Mouse (Mus musculus) lung, adult 2 months (tissue): ENCODE data around the gene Atp2c2. TPM values are rescaled to one million over a fixed set of nuclear protein-coding genes. Genes with fewer than 3 reads are reported as not detected.

ENCODE experiments used
- DNase-seq: peaks from one replicate; pipeline ENCODE4 v3.0.0; 2022
- H3K4me1 ChIP-seq: fragments of 200-500 bp; 2 replicates; pipeline ENCODE4 v1.6.1; 2011; ENCODE audit warnings: low read length; ENCODE audit not compliant: control insufficient read depth, insufficient read depth
- H3K4me3 ChIP-seq: fragments of 200-500 bp; replicated peaks from 2 replicates; pipeline ENCODE3; 2011; ENCODE audit warnings: low read depth, mild to moderate bottlenecking, control low read depth, low read length; ENCODE audit errors: extremely low read depth
- CTCF ChIP-seq: fragments of 200-500 bp; IDR thresholded peaks from 2 replicates; pipeline ENCODE4 v1.5.1; 2011; ENCODE audit warnings: mild to moderate bottlenecking, low read length, control low read depth; ENCODE audit not compliant: insufficient read depth
- POLR2A ChIP-seq: fragments of 200-500 bp; IDR thresholded peaks from 2 replicates; pipeline ENCODE4 v1.6.1; 2011; ENCODE audit warnings: low read depth, mild to moderate bottlenecking, control low read depth, low read length, borderline replicate concordance; ENCODE audit errors: extremely low read depth
- WGBS: fragments of 180-500 bp; shearing (Covaris S2); methylation state at CpG from one replicate; pipeline ENCODE4 v1.1.7; 2018; 5-methylcytosine and 5-hydroxymethylcytosine counted together
- polyA plus RNA-seq: library from polyadenylated mRNA; depleted of rRNA; stranded (reverse); fragments of >200 nt; gene quantifications from 2 replicates; pipeline ENCODE4 v1.2.3, GENCODE M21; 2012

Gene Atp2c2
- polyA plus RNA-seq, 1 experiment: 7.2 TPM

DNA sequence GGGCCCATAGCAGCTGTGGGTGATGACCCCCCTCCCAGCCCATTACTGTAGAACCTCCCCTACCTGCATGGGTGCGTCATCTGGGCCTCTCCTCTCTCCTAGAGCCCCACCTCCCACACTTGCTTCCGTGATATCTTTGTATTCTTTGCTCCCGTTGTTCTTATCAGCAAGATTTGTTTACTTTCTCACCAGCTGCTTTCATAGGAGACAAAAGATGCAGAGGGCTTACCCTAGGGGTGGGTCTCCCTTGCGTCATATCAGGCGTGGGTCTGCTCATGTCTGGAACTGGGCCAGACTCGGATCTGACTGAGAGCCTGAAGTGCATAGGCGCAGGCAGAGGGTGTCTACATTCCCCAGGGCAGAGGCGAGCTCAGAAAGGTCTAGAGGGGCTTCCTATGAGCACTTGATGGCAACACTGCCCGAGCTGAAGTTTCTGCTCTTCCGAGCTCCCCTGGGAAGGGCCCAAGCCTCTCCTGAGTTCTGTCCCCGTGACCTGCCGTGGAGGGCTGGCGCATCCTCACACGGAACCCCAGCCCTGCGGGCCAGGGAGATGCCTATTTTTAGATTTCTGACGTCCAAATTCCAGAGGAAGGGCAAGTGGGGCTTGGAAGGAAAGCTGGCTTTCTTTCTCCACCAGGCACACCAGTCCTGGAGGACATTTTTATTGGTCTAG lies 29.3 kb upstream of the Atp2c2 start:
- Histone ChIP-seq H3K4me1 (peaks cover 12% of the 10 kb centered on the region; the same call in 1 of the 2 replicates), H3K4me3 (peak overlapping the region; percentile 7)
- DNase-seq: peak; percentile 63
- peak; percentile 56; the same call in 1 of the 2 replicates for TF ChIP-seq POLR2A
- TF ChIP-seq CTCF: no peak
- WGBS: 13% methylated on average over 16 of the region's 16 CpGs

DNA sequence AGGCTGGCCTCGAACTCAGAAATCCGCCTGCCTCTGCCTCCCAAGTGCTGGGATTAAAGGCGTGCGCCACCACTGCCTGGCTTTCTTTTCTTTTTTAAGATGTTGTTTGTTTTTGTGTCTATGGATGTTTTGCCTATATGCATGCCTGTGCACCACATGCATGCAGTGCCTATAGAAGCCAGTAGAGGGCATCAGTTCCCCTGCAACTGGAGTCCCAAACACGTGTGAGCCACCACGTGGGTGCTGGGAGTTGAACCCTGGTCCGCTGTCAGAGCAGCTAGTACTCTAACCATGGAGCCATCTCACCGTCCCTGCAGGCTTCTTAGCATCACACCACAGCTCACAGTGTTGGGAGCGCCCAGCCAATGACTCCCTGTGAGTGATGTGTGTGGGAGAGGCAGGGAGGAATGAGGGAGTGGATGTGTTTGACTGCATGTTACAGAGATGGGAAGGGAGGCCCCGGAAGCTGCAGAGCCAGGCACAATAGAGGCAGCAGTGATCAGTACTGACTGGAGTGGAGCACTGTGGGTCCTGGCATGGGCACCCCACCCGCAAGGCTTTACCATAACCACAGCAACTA lies 25.7 kb upstream of the Atp2c2 start:
- peaks cover 6% of the 10 kb centered on the region; the same call in 1 of the 2 replicates for H3K4me1 ChIP-seq
- TF ChIP-seq POLR2A (no peak), CTCF (0 out of 2 replicates have a peak, but pooled peaks have one; percentile 26)
- 84% methylated on average over 11 of the region's 11 CpGs for WGBS
- no peak for DNase-seq
- H3K4me3 ChIP-seq: no peak overlapping the region

DNA sequence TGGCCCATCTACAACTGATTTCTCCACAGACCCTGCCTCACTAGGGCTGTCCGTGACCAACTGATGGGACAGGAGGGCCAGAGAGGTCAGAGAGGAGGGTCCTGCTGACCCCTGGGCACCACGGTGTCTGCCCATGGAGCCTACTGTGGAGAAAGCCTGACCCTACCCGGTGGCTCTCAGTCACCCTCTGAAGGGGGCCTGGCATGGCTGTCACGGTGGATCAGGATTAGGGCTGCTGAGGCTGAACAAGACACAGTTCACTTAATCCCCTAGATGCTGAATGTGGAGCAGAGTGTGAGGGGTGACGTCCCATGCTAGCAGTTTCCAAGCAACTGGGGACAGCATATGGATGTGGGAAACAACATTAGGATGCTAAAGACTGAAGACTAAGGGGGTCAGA lies 24.4 kb upstream of the Atp2c2 start:
- H3K4me3 ChIP-seq: no peak overlapping the region
- H3K4me1 ChIP-seq: peaks cover 4% of the 10 kb centered on the region; the same call in 1 of the 2 replicates
- 80% methylated on average over 5 of the region's 5 CpGs for WGBS
- DNase-seq: no peak
- no peak for TF ChIP-seq POLR2A

DNA sequence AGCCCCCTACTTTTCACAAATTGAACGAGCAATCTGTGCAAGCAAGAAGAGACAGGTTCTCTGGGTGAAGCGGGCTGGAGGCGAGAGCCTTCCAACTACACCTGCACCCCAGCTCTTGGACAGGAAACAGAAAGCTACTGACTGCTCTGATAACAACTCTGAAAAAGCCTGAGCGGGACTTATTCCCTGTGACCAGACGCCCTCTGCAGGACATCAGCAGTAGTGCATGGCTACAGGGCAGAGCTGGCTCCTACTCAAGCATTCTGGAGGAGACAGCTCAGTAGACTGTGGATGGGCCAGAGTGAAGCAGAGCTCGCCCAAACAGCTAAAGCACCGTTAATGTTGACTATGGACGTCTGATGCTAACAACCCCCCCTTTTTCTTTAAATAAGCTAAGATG lies 23.4 kb upstream of the Atp2c2 start:
- DNase-seq: peak; percentile 86
- no peaks in the 10 kb centered on the region for H3K4me1 ChIP-seq
- TF ChIP-seq CTCF (peak; percentile 99), POLR2A (no peak)
- H3K4me3 ChIP-seq: no peak overlapping the region
- WGBS: 8% methylated on average over 8 of the region's 8 CpGs

DNA sequence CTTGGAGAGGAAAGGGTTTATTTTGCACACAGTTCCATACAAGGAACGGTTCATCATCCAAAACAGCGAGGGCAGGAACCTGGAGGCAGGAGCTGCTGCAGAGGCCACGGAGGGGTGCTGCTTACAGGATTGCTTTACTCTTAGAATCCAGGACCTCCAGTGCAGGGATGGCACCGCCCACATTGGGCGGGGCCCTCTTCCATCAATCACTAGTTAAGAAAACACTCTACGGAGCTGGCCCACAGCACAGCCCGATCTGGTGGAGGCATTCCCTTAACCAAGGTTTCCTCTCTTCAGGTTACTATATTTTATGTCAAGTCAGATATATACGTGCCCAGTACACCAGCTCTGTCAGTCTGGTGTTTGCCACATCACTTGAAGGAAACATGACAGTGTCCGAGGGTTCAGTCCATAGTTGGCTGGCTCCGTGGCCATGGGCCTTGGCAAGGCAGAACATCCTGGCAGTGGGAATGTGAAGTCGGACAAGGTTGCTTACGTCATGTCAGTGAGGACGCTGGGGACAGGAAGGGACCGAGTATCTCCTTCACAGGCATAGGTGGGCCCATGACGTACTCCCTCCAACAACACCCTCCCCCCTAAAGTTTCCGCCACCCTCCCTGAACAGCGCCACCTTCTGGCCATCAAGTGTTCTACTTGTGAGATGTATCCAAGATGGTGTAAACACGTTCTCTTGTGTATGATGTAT lies 21.5 kb upstream of the Atp2c2 start:
- no peaks in the 10 kb centered on the region for H3K4me1 ChIP-seq
- DNase-seq: no peak
- WGBS: 12% methylated on average over 18 of the region's 18 CpGs
- H3K4me3 ChIP-seq: peak overlapping the region; percentile 33
- peak; percentile 10; the same call in 1 of the 2 replicates for TF ChIP-seq POLR2A
- TF ChIP-seq CTCF: peak; percentile 58

DNA sequence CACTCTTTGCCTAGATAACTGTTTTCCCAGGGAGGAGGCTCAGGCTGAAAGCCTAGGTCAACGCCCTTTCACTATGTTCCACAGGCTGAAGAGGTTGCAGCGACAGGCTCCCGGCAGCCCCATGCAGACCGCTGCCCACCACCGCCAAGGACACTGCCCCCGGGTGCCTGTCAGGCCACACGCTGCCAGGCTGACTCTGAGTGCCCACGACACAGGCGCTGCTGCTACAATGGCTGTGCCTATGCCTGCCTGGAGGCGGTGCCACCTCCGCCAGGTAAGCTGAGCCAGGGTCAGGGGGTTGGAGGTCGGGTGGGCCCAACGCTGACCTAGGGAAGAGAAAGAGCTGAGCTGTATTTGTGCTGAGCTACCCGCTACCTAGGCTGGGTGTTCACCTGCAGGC lies 20.6 kb upstream of the Atp2c2 start:
- WGBS: 71% methylated on average over 14 of the region's 14 CpGs
- no peak for TF ChIP-seq POLR2A
- no peak for TF ChIP-seq CTCF
- no peaks in the 10 kb centered on the region for H3K4me1 ChIP-seq
- DNase-seq: no peak
- no peak overlapping the region for H3K4me3 ChIP-seq

DNA sequence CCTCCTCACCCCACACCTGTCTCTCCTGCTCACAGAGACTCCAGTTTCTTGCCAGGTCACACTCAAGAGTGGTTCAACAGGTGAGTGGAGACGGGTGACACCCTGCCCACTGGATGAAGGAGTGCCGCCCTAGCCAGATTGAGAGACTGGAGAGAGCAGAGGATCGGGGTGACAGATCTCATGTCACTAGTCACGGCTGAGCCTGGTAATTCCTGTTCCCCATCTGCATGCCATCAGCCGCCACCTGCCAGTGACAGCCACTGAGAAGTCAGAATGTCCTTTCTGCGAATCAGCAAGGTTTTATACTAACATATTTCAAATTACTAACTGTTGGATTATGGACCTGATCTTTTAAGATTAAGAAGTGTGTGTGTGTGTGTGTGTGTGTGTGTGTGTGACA lies 9.2 kb upstream of the Atp2c2 start:
- DNase-seq: no peak
- no peak for TF ChIP-seq CTCF
- no peak for TF ChIP-seq POLR2A
- Histone ChIP-seq H3K4me1 (no peaks in the 10 kb centered on the region), H3K4me3 (no peak overlapping the region)
- 59% methylated on average over 6 of the region's 6 CpGs for WGBS

DNA sequence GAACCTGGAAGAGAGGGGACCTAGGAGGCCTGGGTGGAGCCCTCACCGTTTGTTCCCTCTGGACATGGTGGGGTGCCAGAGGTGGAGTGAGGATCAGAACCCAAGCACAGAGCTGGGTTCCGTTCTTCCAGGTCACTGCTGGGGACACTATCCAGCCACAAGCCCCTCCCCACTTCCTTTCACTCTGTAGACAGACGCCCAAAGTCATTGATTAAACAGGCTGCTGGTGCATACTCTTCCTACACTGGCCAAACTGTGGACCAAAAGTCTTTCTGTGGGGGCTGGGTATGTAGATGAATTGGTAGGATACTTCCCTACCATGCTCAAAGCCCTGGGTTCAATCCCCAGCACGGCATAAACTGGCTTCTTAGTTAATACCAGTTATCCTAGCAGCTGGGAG lies 7.8 kb upstream of the Atp2c2 start:
- no peak for TF ChIP-seq POLR2A
- TF ChIP-seq CTCF: no peak
- no peak overlapping the region for H3K4me3 ChIP-seq
- 68% methylated on average over 4 of the region's 4 CpGs for WGBS
- DNase-seq: no peak
- H3K4me1 ChIP-seq: no peaks in the 10 kb centered on the region

DNA sequence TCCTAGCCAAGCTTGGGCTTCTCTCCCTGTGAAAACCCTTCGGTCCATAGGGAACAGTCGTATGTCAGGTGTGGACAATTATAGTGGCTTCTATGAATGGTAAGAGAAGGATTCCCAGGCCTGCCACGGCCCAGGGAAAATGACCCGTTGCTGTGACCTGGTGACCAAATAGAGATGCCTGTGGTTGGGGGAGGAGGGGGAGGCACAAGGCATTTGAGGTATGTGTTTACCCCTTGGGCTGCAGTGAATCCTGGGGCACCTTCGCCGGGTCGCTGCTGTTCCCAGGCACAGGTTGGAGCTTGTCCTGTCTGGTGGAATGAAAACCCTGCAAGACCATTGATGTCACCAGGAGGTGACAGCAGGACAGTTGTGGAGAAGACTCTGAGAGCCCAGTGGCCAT lies 5.1 kb upstream of the Atp2c2 start:
- no peak for TF ChIP-seq POLR2A
- no peak for TF ChIP-seq CTCF
- peaks cover 6% of the 10 kb centered on the region for H3K4me1 ChIP-seq
- H3K4me3 ChIP-seq: no peak overlapping the region
- no peak for DNase-seq
- WGBS: 63% methylated on average over 7 of the region's 7 CpGs

DNA sequence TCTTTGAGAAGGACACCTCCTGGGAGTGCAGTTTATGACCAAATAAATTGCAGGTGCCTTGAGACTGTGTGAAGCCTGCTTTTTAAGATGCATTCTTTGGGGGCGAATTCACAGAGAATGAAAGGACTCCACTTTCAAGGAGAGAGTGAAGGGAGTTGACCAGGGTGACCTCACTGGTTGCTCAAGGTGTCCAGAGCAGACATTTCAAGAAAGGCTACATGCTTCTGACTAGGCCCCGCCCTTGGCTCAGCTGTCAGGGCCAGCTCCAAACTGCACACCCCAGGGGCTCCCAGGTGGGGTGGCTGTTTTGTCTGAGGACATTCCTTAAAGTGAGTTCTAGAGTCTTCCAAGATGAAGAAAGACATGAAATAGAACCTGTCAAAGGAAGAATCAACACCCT lies 2.6 kb upstream of the Atp2c2 start:
- 80% methylated on average over 2 of the region's 2 CpGs for WGBS
- TF ChIP-seq CTCF (no peak), POLR2A (no peak)
- Histone ChIP-seq H3K4me3 (no peak overlapping the region), H3K4me1 (peaks cover 6% of the 10 kb centered on the region)
- DNase-seq: no peak
